Mouse (Mus musculus): ENCODE measurements around the gene Arl9.

DNA sequence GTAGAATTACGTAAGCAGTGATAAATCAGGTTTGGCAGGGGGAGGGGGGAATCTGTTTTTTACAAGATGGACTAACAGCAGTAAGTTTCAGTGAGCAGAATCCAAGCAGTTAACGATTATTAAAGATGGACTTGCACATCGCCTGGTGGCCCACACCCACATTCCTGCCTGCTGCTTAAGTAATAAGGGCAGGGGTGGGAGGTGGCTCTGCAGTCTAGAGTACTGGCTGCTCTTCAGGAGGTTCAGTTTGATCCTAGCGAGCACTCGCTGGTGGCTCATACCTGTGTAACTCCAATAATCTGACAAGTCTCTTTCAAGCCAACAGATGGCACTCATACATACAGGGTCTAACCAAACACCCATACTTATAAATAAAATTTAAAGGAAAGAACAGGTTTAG lies 44.3 kb upstream of the Arl9 start:
- TF ChIP-seq EP300 (IDR thresholded peaks at IDR 0.05), result no peak
- TF ChIP-seq CTCF (IDR thresholded peaks at IDR 0.05), result no peak

Measured in lung, postnatal 0 days (tissue).